Mouse (Mus musculus): ENCODE data around the gene Phf7.

The Phf7 gene

DNA sequence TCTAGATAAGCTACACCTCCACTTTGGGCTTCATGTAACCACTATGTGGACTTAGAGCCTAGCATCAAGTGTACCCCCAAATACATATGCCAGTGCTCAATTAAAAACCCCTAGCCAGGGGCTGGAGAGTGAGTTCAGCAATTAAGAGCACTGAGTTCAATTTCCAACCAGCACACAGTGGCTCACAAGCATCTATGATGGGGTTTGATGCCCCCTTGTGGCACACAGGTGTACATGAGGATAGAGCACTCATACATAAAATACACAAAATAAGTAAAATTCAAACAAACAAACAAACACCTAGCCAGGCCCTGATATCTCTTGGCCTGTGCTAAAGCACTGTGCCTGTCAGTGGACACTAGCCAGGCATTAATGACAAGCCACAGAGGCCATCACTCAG, 55.1 kb downstream of the Phf7 start:
- DNase-seq = peak; percentile 52 to 72

DNA sequence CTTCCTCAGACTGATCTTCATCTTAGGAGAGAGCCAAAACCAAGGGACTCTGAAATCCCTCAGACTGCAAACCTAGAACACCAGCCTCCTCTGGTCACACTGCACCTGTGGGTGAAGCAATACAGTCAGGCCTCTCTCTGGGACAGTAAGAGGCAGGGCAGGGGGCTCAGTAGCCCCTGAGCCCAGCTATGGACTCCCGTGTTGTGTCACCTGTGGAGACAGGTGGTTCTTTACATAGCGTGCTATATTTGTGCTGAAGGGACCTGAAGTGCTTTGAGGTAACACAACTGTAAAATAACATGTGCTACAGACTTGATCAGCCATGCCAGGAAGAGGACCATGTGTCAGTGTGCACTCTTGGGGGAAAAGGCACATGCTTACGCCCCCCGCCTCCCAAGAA, 55.6 kb downstream of the Phf7 start:
- DNase-seq = no peak

DNA sequence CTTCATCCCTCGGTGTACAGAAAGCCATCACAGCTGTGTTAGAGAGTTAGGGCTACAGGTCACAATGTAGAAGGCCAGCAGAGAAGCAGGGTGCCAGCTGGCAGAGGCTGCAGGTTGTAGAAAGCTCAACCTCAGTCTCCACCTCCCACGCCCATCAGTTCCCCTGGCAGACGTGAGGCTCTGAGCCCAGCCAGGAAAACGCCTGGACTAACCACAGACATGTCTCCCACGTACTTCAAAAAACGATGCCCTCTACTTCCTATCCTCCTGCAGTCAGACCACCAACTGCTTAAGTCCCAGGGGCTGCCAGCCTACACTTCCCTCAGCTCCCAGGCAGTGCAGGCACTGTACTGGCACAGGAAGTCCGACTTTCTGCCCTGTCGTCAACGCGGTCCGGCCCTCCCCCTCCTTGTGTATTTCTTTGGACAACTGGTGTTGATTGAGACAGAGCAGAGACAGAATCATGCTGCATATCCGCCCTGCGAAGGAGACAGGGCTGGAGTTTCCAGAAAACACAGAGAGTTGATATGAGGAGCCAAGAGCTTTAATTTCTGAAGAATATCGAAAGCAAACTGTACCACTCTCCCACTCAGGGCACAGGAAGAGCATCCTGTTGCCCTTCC, 56.1 kb downstream of the Phf7 start:
- DNase-seq = peak; percentile 70 to 81

DNA sequence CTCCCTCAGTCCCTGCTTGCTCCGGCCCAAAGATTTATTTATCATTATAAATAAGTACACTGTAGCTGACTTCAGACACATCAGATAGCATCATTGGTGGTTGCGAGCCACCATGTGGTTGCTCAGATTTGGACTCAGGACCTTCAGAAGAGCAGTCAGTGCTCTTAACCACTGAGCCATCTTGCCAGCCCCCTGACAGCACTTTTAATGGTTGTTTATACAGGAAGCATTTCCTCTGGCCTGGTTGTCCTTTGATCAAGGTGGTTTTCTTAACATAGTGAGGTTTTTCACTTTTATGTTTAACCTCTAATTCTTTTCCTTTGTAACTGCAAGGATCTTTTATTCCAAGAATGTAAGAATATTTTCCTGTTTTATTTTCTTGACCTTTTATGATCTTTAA, 56.7 kb downstream of the Phf7 start:
- DNase-seq = no peak

DNA sequence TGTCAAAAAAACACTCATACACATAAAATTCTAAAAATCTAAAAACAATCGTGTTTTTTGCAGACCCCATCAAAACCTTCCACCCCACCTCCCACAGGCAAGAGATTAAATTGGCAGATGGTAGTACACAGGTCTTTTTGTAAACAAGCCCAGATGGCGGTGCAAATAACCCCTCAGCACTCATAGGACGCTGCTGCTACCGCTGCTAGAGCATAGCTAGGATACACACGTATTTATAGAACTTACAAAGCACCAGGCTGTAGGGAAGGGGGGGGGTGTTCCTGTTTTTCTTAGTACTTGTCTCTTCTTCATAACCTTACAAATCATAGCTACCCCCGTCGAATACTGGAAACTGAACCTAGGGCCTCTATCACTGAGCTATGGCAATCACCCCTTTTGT, 57.3 kb downstream of the Phf7 start:
- DNase-seq = peak; percentile 36 to 49

DNA sequence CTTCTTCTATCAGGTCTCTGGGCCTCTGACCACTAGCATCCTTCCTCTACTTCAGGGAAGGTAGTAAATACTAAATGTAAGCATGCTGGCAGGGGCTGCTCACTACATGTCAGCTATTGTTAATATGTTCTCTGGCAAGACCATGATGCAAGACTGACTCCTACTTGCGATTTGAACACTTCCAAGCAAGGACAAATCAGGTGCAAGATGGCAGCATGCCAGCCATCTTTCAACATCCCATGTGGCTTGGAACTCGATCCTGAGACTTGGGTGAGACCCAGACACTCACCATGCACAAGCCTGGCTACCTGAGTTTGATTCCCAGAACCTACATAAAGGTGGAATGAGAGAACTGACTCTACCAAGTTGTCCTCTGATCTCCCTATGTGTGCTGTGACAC, 59.2 kb downstream of the Phf7 start:
- DNase-seq = peak; percentile 41 to 65

DNA sequence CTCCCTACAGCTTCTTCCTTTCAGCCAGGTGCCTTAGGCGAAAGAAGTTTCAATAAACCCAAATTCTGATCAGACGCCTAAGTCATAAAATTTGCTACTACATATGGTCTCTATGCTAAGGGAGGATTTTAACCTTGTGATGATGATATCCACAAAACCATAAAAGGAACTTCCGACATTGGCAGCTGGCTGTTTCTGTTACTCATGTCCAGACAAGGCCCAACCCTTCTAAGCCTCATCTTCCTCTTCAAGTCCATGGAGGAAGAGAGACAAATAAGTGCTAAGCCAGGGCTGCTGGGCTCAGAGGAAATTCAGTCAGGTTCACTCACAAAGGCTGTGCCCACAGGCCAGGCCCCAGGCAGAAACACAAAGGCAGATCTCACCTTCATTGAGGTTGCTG, 61.8 kb downstream of the Phf7 start:
- DNase-seq = no peak

DNA sequence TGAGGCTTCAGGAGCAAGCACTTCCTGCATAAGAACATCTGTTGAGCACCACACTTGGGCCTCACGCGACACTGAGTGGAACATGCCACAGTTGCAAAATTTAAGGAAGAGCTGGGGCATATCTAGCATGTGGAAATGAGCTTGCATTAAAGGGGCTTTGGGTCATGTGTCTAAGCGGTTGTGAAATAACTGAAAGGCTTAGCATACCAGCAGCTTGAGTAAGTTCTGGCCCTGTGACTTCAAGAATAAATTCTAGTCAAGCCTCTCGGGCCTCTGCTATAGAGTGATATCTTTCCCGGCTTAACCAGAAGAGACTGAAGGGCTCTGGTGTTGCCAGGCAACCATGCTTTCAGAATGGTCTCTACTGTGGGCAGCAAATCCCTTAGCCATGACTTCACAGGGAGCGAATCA, 62.3 kb downstream of the Phf7 start:
- DNase-seq = no peak

All from cerebellum, postnatal 25 days (tissue).